Mouse (Mus musculus): ENCODE measurements around the gene Pde5a. TPM values are rescaled to one million over a fixed set of nuclear protein-coding genes. Genes with fewer than 3 reads are reported as not detected.

Pde5a gene
- total RNA-seq, 2 experiments from 2014 or later = 1.3 TPM; not detected in 1

- no peak for ATAC-seq (replicated peaks; ENCODE audit: low FRiP score, poor library complexity, severe bottlenecking)
Measured at GRCm38 (mm10) chr3:122747921-122748700, 19.4 kb downstream of the Pde5a start.

- ATAC-seq (replicated peaks; ENCODE audit: low FRiP score, poor library complexity, severe bottlenecking) = no peak
Measured at GRCm38 (mm10) chr3:122763240-122763761, 34.6 kb downstream of the Pde5a start.

DNA sequence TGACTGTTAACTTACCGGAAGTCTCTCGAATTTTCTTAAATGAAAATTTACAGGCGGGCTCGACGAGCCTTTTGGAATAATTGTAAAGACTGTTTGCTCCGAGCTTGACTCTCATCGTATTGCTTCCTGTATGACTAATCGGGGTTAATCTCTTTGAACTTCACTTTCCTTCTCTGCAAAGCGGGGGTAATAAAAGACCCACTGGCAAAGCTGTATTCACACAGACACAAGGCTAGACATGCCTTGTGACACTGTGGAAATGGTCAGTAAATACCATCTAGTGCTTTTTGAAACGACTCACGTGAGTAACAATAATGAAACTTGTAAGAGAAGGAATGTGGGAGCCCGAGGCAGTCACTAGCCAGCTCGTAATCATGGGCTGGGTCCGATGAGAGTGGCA, 35.0 kb downstream of the Pde5a start:
- ATAC-seq (replicated peaks; ENCODE audit: low FRiP score, poor library complexity, severe bottlenecking) = no peak

GRCm38 (mm10) chr3:122766930-122767329, 38.2 kb downstream of the Pde5a start:
- ATAC-seq (replicated peaks; ENCODE audit: low FRiP score, poor library complexity, severe bottlenecking) = no peak

- ATAC-seq (replicated peaks; ENCODE audit: low FRiP score, poor library complexity, severe bottlenecking) = no peak
Measured at GRCm38 (mm10) chr3:122767841-122768240, 39.1 kb downstream of the Pde5a start.

- ATAC-seq (replicated peaks; ENCODE audit: low FRiP score, poor library complexity, severe bottlenecking) = no peak
Measured at GRCm38 (mm10) chr3:122781417-122781816, 52.7 kb downstream of the Pde5a start.

- ATAC-seq (replicated peaks; ENCODE audit: low FRiP score, poor library complexity, severe bottlenecking) = no peak
Measured at GRCm38 (mm10) chr3:122784245-122784644, 55.5 kb downstream of the Pde5a start.

DNA sequence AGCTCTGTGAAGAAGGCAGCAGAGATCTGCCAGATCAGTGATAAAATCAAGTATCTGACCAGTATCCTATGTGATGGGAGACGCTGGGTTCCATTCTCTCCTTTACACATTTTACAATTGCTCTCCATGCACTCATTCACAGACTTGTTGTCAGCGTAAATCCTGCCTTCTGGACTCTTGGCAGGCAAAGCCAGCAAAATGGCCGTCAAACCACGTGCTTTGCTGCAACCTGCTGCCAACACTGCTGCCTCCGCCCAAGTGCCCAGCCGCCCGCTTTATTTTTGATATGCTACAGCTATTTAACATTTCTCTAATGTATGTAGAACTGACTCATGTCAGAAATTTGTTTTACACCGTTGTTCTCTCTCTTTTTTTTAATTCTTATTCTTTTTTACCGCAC, 59.6 kb downstream of the Pde5a start:
- no peak for ATAC-seq (replicated peaks; ENCODE audit: low FRiP score, poor library complexity, severe bottlenecking)

DNA sequence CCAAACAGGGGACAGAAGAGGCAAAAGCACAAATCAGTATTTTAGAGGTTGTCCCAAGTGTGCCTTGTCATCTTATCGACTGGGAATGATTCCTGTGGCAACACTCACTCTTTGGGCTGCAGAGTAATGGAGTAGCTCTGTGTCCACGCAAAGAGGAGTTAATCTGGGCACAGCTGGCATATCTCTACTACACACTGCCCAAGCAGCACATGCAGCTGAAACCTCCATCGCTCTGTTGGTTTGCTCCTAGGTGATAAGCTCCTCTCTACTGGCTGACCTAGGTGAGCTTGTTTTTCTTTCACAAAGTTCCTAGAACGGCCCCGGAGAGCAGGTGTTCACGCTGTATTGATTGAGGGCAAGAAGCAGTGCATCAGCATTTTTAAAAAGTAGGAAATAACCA, 60.8 kb downstream of the Pde5a start:
- ATAC-seq (replicated peaks; ENCODE audit: low FRiP score, poor library complexity, severe bottlenecking) = no peak

DNA sequence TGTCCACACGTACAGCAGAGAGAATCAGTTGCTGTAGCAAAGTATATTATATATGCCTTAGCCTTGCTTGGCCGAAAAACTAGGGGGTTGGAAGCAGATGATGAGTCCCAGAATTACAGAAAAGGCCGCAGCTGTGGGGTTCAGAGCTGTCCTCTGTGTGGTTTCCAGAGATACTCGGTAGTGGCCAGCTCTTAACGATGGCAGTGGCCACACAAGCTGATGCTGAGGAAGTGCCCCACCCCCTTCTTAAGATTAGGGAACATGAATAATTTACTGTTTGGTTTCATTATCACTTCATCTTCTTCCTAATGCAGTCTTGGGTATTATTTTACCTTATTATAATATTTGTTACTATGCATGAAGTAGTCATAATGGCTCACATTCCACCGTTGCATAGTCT, 71.3 kb downstream of the Pde5a start:
- no peak for ATAC-seq (replicated peaks; ENCODE audit: low FRiP score, poor library complexity, severe bottlenecking)

- ATAC-seq (replicated peaks; ENCODE audit: low FRiP score, poor library complexity, severe bottlenecking) = no peak
Measured at GRCm38 (mm10) chr3:122800553-122801435, 72.0 kb downstream of the Pde5a start.

GRCm38 (mm10) chr3:122801436-122802221, 72.9 kb downstream of the Pde5a start:
- ATAC-seq (replicated peaks; ENCODE audit: low FRiP score, poor library complexity, severe bottlenecking) = no peak

DNA sequence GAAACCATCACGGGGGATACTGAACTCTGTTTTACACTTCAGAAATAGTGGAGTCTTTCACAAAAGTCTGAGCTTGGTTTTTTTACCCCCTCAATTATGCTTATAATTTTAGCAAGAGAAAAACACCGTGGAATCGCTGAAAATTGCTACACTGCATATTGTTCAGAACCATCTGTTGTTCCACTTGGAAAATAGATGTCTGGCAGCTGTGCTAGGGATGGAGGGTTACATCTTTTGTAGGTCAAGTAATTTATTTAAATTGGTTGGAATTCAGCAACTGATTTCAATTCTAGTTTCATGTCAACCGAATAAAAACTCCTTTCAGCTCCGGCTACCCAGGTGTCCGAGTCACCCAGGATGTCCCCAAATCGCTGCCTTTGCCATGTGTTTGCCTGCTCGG, 78.6 kb downstream of the Pde5a start:
- no peak for ATAC-seq (replicated peaks; ENCODE audit: low FRiP score, poor library complexity, severe bottlenecking)

- no peak for ATAC-seq (replicated peaks; ENCODE audit: low FRiP score, poor library complexity, severe bottlenecking)
Measured at GRCm38 (mm10) chr3:122810090-122810863, 81.5 kb downstream of the Pde5a start.

DNA sequence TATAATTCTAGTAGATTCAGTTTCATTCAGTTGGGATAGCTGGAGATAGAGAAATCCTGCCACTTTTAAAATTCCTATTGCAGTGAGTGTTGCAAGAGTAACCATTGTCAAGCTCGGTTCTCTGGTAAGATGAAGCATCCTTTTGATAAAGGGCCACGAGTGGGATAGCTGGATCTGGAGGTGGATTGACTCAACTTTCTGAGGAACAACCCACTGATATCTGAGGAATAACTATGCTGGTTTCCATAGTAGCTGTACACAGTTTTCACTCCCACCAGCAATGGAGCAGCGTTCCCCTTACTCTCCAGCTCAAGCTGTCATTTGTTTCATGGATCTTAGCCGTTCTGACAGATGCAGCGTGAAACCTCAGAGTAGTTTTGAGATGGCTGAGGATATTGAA, 82.2 kb downstream of the Pde5a start:
- no peak for ATAC-seq (replicated peaks; ENCODE audit: low FRiP score, poor library complexity, severe bottlenecking)

GRCm38 (mm10) chr3:122814531-122814930, 85.8 kb downstream of the Pde5a start:
- ATAC-seq (replicated peaks; ENCODE audit: low FRiP score, poor library complexity, severe bottlenecking) = no peak

DNA sequence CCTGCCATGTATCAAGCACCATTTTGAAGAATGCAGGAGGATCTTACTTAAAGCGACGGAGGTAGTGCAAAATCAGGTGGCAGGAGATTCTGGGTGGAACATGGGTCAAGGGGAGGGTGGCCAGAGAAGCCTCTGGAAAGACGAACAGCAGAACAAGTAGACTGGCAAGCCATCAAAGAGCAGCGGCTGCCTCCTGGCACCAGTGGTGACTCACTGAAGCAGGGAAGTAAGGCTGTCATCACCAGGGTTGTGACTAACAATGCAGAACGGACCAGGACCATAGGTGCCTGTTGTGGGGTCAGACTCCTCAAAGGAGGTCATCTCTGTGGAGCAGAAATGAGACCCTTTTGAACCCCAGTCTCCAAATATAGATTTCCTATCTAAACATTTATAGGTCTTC, 89.5 kb downstream of the Pde5a start:
- no peak for ATAC-seq (replicated peaks; ENCODE audit: low FRiP score, poor library complexity, severe bottlenecking)

DNA sequence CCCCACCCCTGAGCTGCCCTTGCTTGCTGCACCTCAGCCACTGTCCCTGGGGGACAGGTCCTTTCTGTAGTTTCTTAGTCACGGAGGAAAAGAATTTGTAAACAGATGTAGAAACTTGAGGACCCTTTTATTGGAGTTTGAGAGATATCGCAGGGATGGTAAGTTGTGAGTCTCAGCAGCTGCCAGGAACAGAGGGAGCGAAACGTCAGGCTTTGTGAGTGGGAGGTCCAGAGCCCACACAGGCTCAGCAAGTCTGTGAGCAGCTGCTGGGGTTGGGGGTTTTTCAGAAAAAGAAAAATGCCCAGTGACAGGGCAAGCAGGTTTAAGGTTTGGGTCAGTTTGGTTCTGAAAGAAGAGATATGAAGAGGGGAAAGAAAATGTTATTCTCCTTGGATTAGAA, 92.0 kb downstream of the Pde5a start:
- ATAC-seq (replicated peaks; ENCODE audit: low FRiP score, poor library complexity, severe bottlenecking) = no peak
